Mouse (Mus musculus) CH12.LX (cell line): ENCODE measurements around the gene Lgi2. TPM values are rescaled to one million over a fixed set of nuclear protein-coding genes. Genes with fewer than 3 reads are reported as not detected.

Experiments
- DNase-seq: peaks from one replicate; pipeline ENCODE4 v3.0.0-alpha.2; 2013; ENCODE audit errors: extremely low read depth
- H3K27ac ChIP-seq: 2 replicates; pipeline ENCODE4 v1.5.1; 2012; ENCODE audit warnings: low read depth, mild to moderate bottlenecking, control low read depth, moderate library complexity; ENCODE audit not compliant: insufficient read depth
- H3K27me3 ChIP-seq: replicated peaks from 2 replicates; pipeline ENCODE3; 2012; ENCODE audit warnings: inconsistent platforms
- H3K36me3 ChIP-seq, 2 experiments: replicated peaks in 1 of 2; 2 replicates each; pipeline versions ENCODE3 to v1.6.1; 2012; ENCODE audit warnings: inconsistent platforms in 1 of 2, low read length in 1 of 2, mild to moderate bottlenecking in 1 of 2, mixed read lengths in 1 of 2, moderate library complexity in 1 of 2; ENCODE audit not compliant: control insufficient read depth in 1 of 2, insufficient read depth in 1 of 2
- H3K4me1 ChIP-seq, 2 experiments: 2 replicates each; pipeline ENCODE4 v1.6.1; 2012; ENCODE audit warnings: inconsistent platforms in 1 of 2, moderate library complexity in 1 of 2; ENCODE audit not compliant: insufficient read depth in 2 of 2, control insufficient read depth in 1 of 2
- H3K4me2 ChIP-seq: 2 replicates; pipeline ENCODE4 v1.6.1; 2012; ENCODE audit warnings: low read depth, mild to moderate bottlenecking, control low read depth; ENCODE audit not compliant: poor library complexity, insufficient read depth, severe bottlenecking
- H3K4me3 ChIP-seq, 3 experiments: fragments of 150-350 bp in 1 of 3; sonication (generic) in 1 of 3; replicated peaks in 1 of 3; 2 replicates each; pipeline versions ENCODE3 to v1.5.1; 2011 to 2012; ENCODE audit warnings: low read depth in 2 of 3, low read length in 2 of 3, mild to moderate bottlenecking in 2 of 3, moderate library complexity in 2 of 3, control low read depth in 1 of 3, improper control_type of control experiment in 1 of 3, inconsistent platforms in 1 of 3, mixed read lengths in 1 of 3; ENCODE audit not compliant: poor library complexity in 1 of 3
- H3K79me2 ChIP-seq: replicated peaks from 2 replicates; pipeline ENCODE4 v1.6.1; 2012; ENCODE audit warnings: mild to moderate bottlenecking, moderate library complexity; ENCODE audit not compliant: control insufficient read depth, poor library complexity, insufficient read depth, severe bottlenecking; ENCODE audit errors: extremely low read depth
- H3K9ac ChIP-seq: 2 replicates; pipeline ENCODE4 v1.6.1; 2012; ENCODE audit warnings: low read depth, mild to moderate bottlenecking, control low read depth, moderate library complexity; ENCODE audit not compliant: insufficient read depth
- H3K9me3 ChIP-seq: replicated peaks from 2 replicates; pipeline ENCODE3; 2012; ENCODE audit warnings: low read length, inconsistent platforms, mixed read lengths
- BHLHE40 ChIP-seq: IDR thresholded peaks from 2 replicates; pipeline ENCODE4 v1.6.1; 2011; ENCODE audit warnings: mild to moderate bottlenecking, low read depth, low read length, improper control_type of control experiment
- CHD1 ChIP-seq: IDR thresholded peaks from 2 replicates; pipeline ENCODE4 v1.6.1; 2012; ENCODE audit warnings: low read depth, low read length, improper control_type of control experiment, inconsistent platforms
- CTCF ChIP-seq, 2 experiments: IDR thresholded peaks in 1 of 2; conservative IDR thresholded peaks in 1 of 2; 2 replicates each; pipeline ENCODE4 v1.5.1; 2011 to 2012; ENCODE audit warnings: low read depth in 2 of 2, low read length in 2 of 2, improper control_type of control experiment in 1 of 2, inconsistent platforms in 1 of 2, mild to moderate bottlenecking in 1 of 2, moderate library complexity in 1 of 2
- E2F4 ChIP-seq: IDR thresholded peaks from 2 replicates; pipeline ENCODE4 v1.6.1; 2011; ENCODE audit warnings: low read depth, low read length, improper control_type of control experiment; ENCODE audit not compliant: insufficient replicate concordance
- ELF1 ChIP-seq: IDR thresholded peaks from 2 replicates; pipeline ENCODE4 v1.6.1; 2014; ENCODE audit warnings: low read depth, mild to moderate bottlenecking, inconsistent platforms, low read length, improper control_type of control experiment
- EP300 ChIP-seq: IDR thresholded peaks from 2 replicates; pipeline ENCODE4 v1.6.1; 2011; ENCODE audit warnings: low read length, improper control_type of control experiment
- GABPA ChIP-seq: IDR thresholded peaks from 2 replicates; pipeline ENCODE4 v1.6.1; 2012; ENCODE audit warnings: low read depth, low read length, improper control_type of control experiment, inconsistent platforms; ENCODE audit not compliant: insufficient replicate concordance
- HCFC1 ChIP-seq: IDR thresholded peaks from 2 replicates; pipeline ENCODE4 v1.6.1; 2012; ENCODE audit warnings: low read depth, mild to moderate bottlenecking, inconsistent platforms, low read length, improper control_type of control experiment
- JUND ChIP-seq: conservative IDR thresholded peaks from 2 replicates; pipeline ENCODE4 v1.6.1; 2011; ENCODE audit warnings: low read depth, low read length, improper control_type of control experiment
- MAX ChIP-seq: IDR thresholded peaks from 2 replicates; pipeline ENCODE4 v1.6.1; 2011; ENCODE audit warnings: low read length, improper control_type of control experiment
- MAZ ChIP-seq: IDR thresholded peaks from 2 replicates; pipeline ENCODE4 v1.6.1; 2012; ENCODE audit warnings: low read depth, mild to moderate bottlenecking, inconsistent platforms, low read length, improper control_type of control experiment, moderate library complexity
- PAX5 ChIP-seq: IDR thresholded peaks from 2 replicates; pipeline ENCODE4 v1.6.1; 2012; ENCODE audit warnings: low read length, inconsistent platforms, mixed read lengths
- RAD21 ChIP-seq: IDR thresholded peaks from 2 replicates; pipeline ENCODE4 v1.6.1; 2011; ENCODE audit warnings: low read depth, mild to moderate bottlenecking, low read length, improper control_type of control experiment, moderate library complexity
- SIN3A ChIP-seq: IDR thresholded peaks from 2 replicates; pipeline ENCODE4 v1.6.1; 2012; ENCODE audit warnings: low read length, improper control_type of control experiment, inconsistent platforms
- SMC3 ChIP-seq: IDR thresholded peaks from 2 replicates; pipeline ENCODE4 v1.6.1; 2011; ENCODE audit warnings: low read depth, low read length, improper control_type of control experiment
- TBP ChIP-seq: conservative IDR thresholded peaks from 2 replicates; pipeline ENCODE4 v1.6.1; 2011; ENCODE audit warnings: low read depth, low read length, improper control_type of control experiment
- USF1 ChIP-seq: IDR thresholded peaks from 2 replicates; pipeline ENCODE4 v1.6.1; 2014; ENCODE audit warnings: low read depth, mild to moderate bottlenecking, inconsistent platforms, low read length, improper control_type of control experiment
- ZMIZ1 ChIP-seq: IDR thresholded peaks from 2 replicates; pipeline ENCODE4 v1.6.1; 2012; ENCODE audit warnings: low read depth, mild to moderate bottlenecking, inconsistent platforms, low read length, improper control_type of control experiment
- ZNF384 ChIP-seq: IDR thresholded peaks from 2 replicates; pipeline ENCODE4 v1.6.1; 2012; ENCODE audit warnings: low read depth, low read length, improper control_type of control experiment, inconsistent platforms
- dilution Hi-C: fragments of 300-500 bp; cut with MboI; formaldehyde crosslinking; loops from 2 replicates; pipeline ENCODE4 v1.14.3; 2020; ENCODE audit warnings: low sequenced_read_pairs; ENCODE audit not compliant: extremely low pct_unique_long_range_greater_than_20kb, extremely low pct_ligation_motif_present
- in situ Hi-C: fragments of 300-500 bp; cut with MboI; formaldehyde crosslinking; loops from 3 replicates; pipeline ENCODE4 v1.14.3; 2019; ENCODE audit warnings: low sequenced_read_pairs, low pct_ligation_motif_present, low pct_unique_long_range_greater_than_20kb, mixed read lengths
- polyA plus RNA-seq: library from polyadenylated mRNA; unstranded; fragments of >175 nt; gene quantifications from 2 replicates; pipeline ENCODE4 v1.2.1, GENCODE M21; 2012; ENCODE audit warnings: low read depth; ENCODE audit not compliant: insufficient read length
- total RNA-seq, 2 experiments: library from RNA; depleted of rRNA; stranded (reverse); fragments of 300-350 nt in 1 of 2; fragments of >200 nt in 1 of 2; gene quantifications; 2 replicates each; pipeline ENCODE4 v1.2.3; 2012 to 2014

Lgi2 gene
- total and polyA plus RNA-seq, 3 experiments = not detected

DNA sequence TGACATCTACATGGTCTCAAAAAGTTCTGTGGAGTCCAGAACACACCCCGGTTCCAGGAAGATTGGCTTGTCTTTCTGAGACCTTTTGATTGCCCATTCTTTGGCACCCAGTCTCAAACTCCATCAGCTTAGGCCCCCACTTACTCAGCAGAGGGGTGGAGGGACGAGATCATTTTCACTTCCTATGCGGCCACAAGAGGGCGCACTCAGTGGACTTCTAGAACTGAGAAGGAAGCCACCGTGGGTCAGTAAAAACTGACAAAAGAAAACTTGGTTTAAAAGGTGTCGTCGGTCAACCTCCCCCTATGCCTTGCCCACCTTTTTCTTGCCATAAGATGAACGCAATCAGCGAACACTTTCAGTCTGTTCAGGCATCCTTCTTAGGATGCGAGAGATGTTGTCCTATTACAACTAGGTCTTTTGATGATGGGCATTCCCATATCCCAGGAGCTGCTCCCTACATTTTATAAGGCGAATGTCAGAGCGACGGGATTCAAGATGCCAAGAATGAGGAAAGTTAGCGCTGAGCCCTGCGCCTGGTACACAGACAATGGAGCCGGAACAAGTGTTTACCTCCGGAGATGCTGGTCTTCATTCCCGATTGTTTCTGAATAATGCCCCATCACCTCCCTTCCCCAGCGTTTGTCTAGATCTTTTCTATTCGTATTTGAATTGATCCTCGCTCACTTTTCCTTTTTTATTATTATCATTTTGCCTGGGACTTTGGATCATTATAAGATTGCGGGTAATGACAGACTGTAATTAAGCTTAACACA is 50.8 kb downstream of the Lgi2 start:
- no peaks in the 10 kb centered on the region for H3K4me1 ChIP-seq
- H3K27me3 ChIP-seq = no peaks in the 10 kb centered on the region
- H3K36me3 ChIP-seq = no peaks in the 10 kb centered on the region
- no peak overlapping the region for H3K4me2 ChIP-seq
- no peak for TF ChIP-seq PAX5
- TF ChIP-seq RAD21 = peak; percentile 24
- no peak for TF ChIP-seq USF1
- peak; percentile 40 to 55 for TF ChIP-seq CTCF (conservative IDR thresholded peaks at IDR 0.05 in 1 of 2, IDR thresholded peaks at IDR 0.05 in 1 of 2; ENCODE audit: low read depth in 2 of 2, low read length in 2 of 2)
- no peak for TF ChIP-seq HCFC1
- no peak for TF ChIP-seq ELF1
- no peak for TF ChIP-seq EP300
- TF ChIP-seq ZNF384 = no peak
- no peak for TF ChIP-seq ZMIZ1
- no peak for TF ChIP-seq SIN3A
- peak; percentile 46 for TF ChIP-seq SMC3
- TF ChIP-seq JUND = no peak
- TF ChIP-seq GABPA = no peak
- in situ Hi-C loops (loop anchor here (25.0 kb wide), 1 partner anchor 297 kb away; no protein-coding TSS in a partner anchor), dilution Hi-C loops (no loop called here)
- peak; percentile 66 for DNase-seq
- no peaks in the 10 kb centered on the region for H3K79me2 ChIP-seq
- H3K4me3 ChIP-seq = no peak overlapping the region
- no peak overlapping the region for H3K9ac ChIP-seq
- H3K9me3 ChIP-seq = peaks cover 10% of the 10 kb centered on the region
- H3K27ac ChIP-seq = no peak overlapping the region

DNA sequence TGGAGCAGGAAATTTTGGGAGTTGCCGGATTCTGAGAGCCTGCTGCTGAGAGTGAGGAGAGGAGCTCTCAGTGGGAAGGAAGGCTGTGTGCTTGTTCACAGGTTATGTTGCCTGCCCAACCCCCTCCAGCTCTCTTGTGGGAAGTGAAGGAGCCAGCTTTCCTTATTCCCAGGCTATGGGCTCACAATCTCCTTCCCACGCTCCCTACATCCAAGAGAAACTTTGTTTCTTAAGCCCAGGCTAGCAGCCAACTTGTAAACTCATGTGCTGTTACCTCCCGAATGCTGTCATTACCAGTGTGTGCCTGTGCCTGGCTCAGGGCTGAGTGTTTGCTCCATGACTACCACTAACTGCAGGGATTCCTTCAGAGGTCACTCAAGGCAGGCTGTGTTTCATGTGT is 55.2 kb downstream of the Lgi2 start:
- Histone ChIP-seq H3K4me2 (no peak overlapping the region), H3K9ac (no peak overlapping the region), H3K36me3 (no peaks in the 10 kb centered on the region), H3K4me1 (no peaks in the 10 kb centered on the region), H3K79me2 (no peaks in the 10 kb centered on the region), H3K27ac (no peak overlapping the region), H3K4me3 (no peak overlapping the region), H3K9me3 (no peaks in the 10 kb centered on the region), H3K27me3 (no peaks in the 10 kb centered on the region)
- dilution Hi-C loops (no loop called here), in situ Hi-C loops (loop anchor here (25.0 kb wide), 1 partner anchor 301 kb away; no protein-coding TSS in a partner anchor)
- no peak for DNase-seq
- TF ChIP-seq MAZ (no peak), MAX (no peak), E2F4 (no peak), TBP (no peak), BHLHE40 (no peak), RAD21 (no peak), CHD1 (no peak)
